Mouse (Mus musculus) adrenal gland, adult 18-20 months (tissue): ENCODE measurements around the gene Ank3. TPM values are rescaled to one million over a fixed set of nuclear protein-coding genes. Genes with fewer than 3 reads are reported as not detected.
A peak's percentile ranks its signal among the peaks of the same experiment; 100 is the strongest.

Experiments used
- DNase-seq, 2 experiments: peaks; one replicate each; pipeline ENCODE4 v3.0.0; 2021 to 2022; ENCODE audit warnings: low spot score in 2 of 2
- total RNA-seq, 2 experiments: library from RNA; stranded (reverse); gene quantifications; 1 replicate in 1 of 2; 2 replicates in 1 of 2; pipeline ENCODE4 v1.2.3; 2021

The Ank3 gene
- total RNA-seq, 2 experiments from 2014 or later, result 10.1 to 11.7 TPM

GRCm38 (mm10) chr10:69813823-69814522 is 415.4 kb downstream of the Ank3 start:
- DNase-seq, result no peak

- DNase-seq, result no peak
Observed at GRCm38 (mm10) chr10:69821245-69821644, 422.7 kb downstream of the Ank3 start.

GRCm38 (mm10) chr10:69828770-69829169 is 430.2 kb downstream of the Ank3 start:
- no peak for DNase-seq

- no peak for DNase-seq
Observed at GRCm38 (mm10) chr10:69829236-69829635, 430.7 kb downstream of the Ank3 start.

GRCm38 (mm10) chr10:69831568-69831967 is 433.0 kb downstream of the Ank3 start:
- DNase-seq, result no peak

GRCm38 (mm10) chr10:69832241-69832640 is 433.7 kb downstream of the Ank3 start:
- no peak for DNase-seq

GRCm38 (mm10) chr10:69832822-69833221 is 434.2 kb downstream of the Ank3 start:
- no peak for DNase-seq

GRCm38 (mm10) chr10:69834700-69835099 is 436.1 kb downstream of the Ank3 start:
- peak; percentile 20 to 44 for DNase-seq

GRCm38 (mm10) chr10:69845749-69846148 is 447.2 kb downstream of the Ank3 start:
- DNase-seq, result peak in 1 of 2 experiments; percentile 14

- no peak for DNase-seq
Observed at GRCm38 (mm10) chr10:69852366-69853091, 454.0 kb downstream of the Ank3 start.

- no peak for DNase-seq
Observed at GRCm38 (mm10) chr10:69854587-69855185, 456.1 kb downstream of the Ank3 start.

GRCm38 (mm10) chr10:69858011-69858410 is 459.4 kb downstream of the Ank3 start:
- no peak for DNase-seq

- DNase-seq, result no peak
Observed at GRCm38 (mm10) chr10:69858897-69859605, 460.5 kb downstream of the Ank3 start.

GRCm38 (mm10) chr10:69859848-69860479 is 461.4 kb downstream of the Ank3 start:
- DNase-seq, result no peak

GRCm38 (mm10) chr10:69862829-69863228 is 464.3 kb downstream of the Ank3 start:
- DNase-seq, result no peak

GRCm38 (mm10) chr10:69870348-69870747 is 471.8 kb downstream of the Ank3 start:
- peak; percentile 81 to 87 for DNase-seq

GRCm38 (mm10) chr10:69870947-69871346 is 472.4 kb downstream of the Ank3 start:
- peak in 1 of 2 experiments; percentile 30 for DNase-seq

- DNase-seq, result peak; percentile 13 to 31
Observed at GRCm38 (mm10) chr10:69872182-69872741, 473.7 kb downstream of the Ank3 start.

- no peak for DNase-seq
Observed at GRCm38 (mm10) chr10:69872892-69873291, 474.3 kb downstream of the Ank3 start.

GRCm38 (mm10) chr10:69874806-69875205 is 476.2 kb downstream of the Ank3 start:
- DNase-seq, result no peak
